8 mouse cellular contexts compared by ENCODE assay signal in genomic region chr3:84814762-84815381, GRCm38 (mm10). TPM values are rescaled to one million over a fixed set of nuclear protein-coding genes. Genes with fewer than 3 reads are reported as not detected.
DNase-seq lines count a peak whose midpoint lies in the region; ATAC-seq and TF ChIP-seq lines count a peak whose summit lies in the region.

Gene Fbxw7, plus strand, starts transcription at chr3:84815268.

- H3K27me3 ChIP-seq in embryonic facial prominence, embryonic 10.5 days (replicated peaks; ENCODE audit: low read depth, poor library complexity, severe bottlenecking), result no peaks in the 10 kb centered on the region
- H3K27me3 ChIP-seq in heart, embryonic 11.5 days (ENCODE audit: control insufficient read depth, insufficient read depth, low read length), result no peaks in the 10 kb centered on the region
- no peaks in the 10 kb centered on the region for H3K27me3 ChIP-seq in liver, postnatal 0 days (ENCODE audit: insufficient read depth, low read length)
- no peaks in the 10 kb centered on the region for H3K27me3 ChIP-seq in stomach, embryonic 15.5 days (replicated peaks)

- peak within 1 kb of the TSS; percentile 99 for H3K4me2 ChIP-seq in heart, embryonic 11.5 days
- H3K4me2 ChIP-seq in liver, postnatal 0 days (ENCODE audit: low read depth, low read length), result peak within 1 kb of the TSS; percentile 100
- peak within 1 kb of the TSS; percentile 86 for H3K4me2 ChIP-seq in stomach, embryonic 15.5 days

- peaks cover 5% of the 10 kb centered on the region for H3K36me3 ChIP-seq in embryonic facial prominence, embryonic 10.5 days (replicated peaks)
- no peaks in the 10 kb centered on the region for H3K36me3 ChIP-seq in heart, embryonic 11.5 days (ENCODE audit: control insufficient read depth, insufficient read depth, low read length)
- H3K36me3 ChIP-seq in liver, postnatal 0 days (replicated peaks; ENCODE audit: insufficient read depth, low read length), result no peaks in the 10 kb centered on the region
- no peaks in the 10 kb centered on the region for H3K36me3 ChIP-seq in stomach, embryonic 15.5 days

- peak within 1 kb of the TSS; percentile 90 for H3K27ac ChIP-seq in embryonic facial prominence, embryonic 10.5 days (replicated peaks)
- peak within 1 kb of the TSS; percentile 97 for H3K27ac ChIP-seq in heart, embryonic 11.5 days (ENCODE audit: low read depth, low read length)
- H3K27ac ChIP-seq in liver, postnatal 0 days (ENCODE audit: low read depth), result peak within 1 kb of the TSS; percentile 94
- H3K27ac ChIP-seq in stomach, embryonic 15.5 days, result peak within 1 kb of the TSS; percentile 99

- no peak for TF ChIP-seq EP300 in liver, postnatal 0 days (IDR thresholded peaks at IDR 0.05; ENCODE audit: low read depth)

- TF ChIP-seq CTCF in liver, postnatal 0 days (IDR thresholded peaks at IDR 0.05; ENCODE audit: low read depth), result no peak

- under 1% methylated on average over 76 of the region's 76 CpGs for WGBS in embryonic facial prominence, embryonic 10.5 days
- 1% methylated on average over 32 of the region's 76 CpGs for WGBS in heart, embryonic 11.5 days (ENCODE audit: insufficient replicate concordance)
- under 1% methylated on average over 62 of the region's 76 CpGs for WGBS in liver, postnatal 0 days (ENCODE audit: insufficient replicate concordance)
- WGBS in stomach, embryonic 15.5 days, result under 1% methylated on average over 71 of the region's 76 CpGs

- DNase-seq in embryo, embryonic 10.5 days (ENCODE audit: low spot score), result peak; percentile 13
- no peak for DNase-seq in embryo, embryonic 10 days (ENCODE audit: low spot score)
- no peak for DNase-seq in embryonic facial prominence, embryonic 10.5 days (ENCODE audit: low spot score)
- peak; percentile 50 for DNase-seq in kidney, postnatal 10 days
- DNase-seq in liver, postnatal 0 days, result no peak

- peak within 1 kb of the TSS; percentile 98 for H3K4me3 ChIP-seq in embryonic facial prominence, embryonic 10.5 days
- peak within 1 kb of the TSS; percentile 99 for H3K4me3 ChIP-seq in heart, embryonic 11.5 days (ENCODE audit: low read depth, low read length)
- peak within 1 kb of the TSS; percentile 88 for H3K4me3 ChIP-seq in liver, postnatal 0 days (ENCODE audit: low read depth, low read length)
- peak within 1 kb of the TSS; percentile 100 for H3K4me3 ChIP-seq in stomach, embryonic 15.5 days (replicated peaks)

- H3K4me1 ChIP-seq in embryonic facial prominence, embryonic 10.5 days, result peaks cover 28% of the 10 kb centered on the region
- peaks cover 15% of the 10 kb centered on the region; the same call in 1 of the 2 replicates for H3K4me1 ChIP-seq in heart, embryonic 11.5 days (ENCODE audit: control insufficient read depth, insufficient read depth, low read length)
- H3K4me1 ChIP-seq in liver, postnatal 0 days (ENCODE audit: insufficient read depth), result peaks cover 17% of the 10 kb centered on the region
- peaks cover 11% of the 10 kb centered on the region for H3K4me1 ChIP-seq in stomach, embryonic 15.5 days

- ATAC-seq in CD4-positive, CD25-positive, alpha-beta regulatory T cell, adult 4 months, result peak; percentile 2
- ATAC-seq in heart, embryonic 11.5 days (replicated peaks; ENCODE audit: insufficient number of reproducible peaks, low FRiP score, low TSS enrichment), result peak; percentile 35
- peak; percentile 40 for ATAC-seq in liver, postnatal 0 days
- peak; percentile 3 for ATAC-seq in stomach, embryonic 15.5 days (ENCODE audit: insufficient read depth, low FRiP score, low read depth)

- no peaks in the 10 kb centered on the region for H3K9me3 ChIP-seq in embryonic facial prominence, embryonic 10.5 days
- no peaks in the 10 kb centered on the region for H3K9me3 ChIP-seq in heart, embryonic 11.5 days (replicated peaks; ENCODE audit: control insufficient read depth, low read length)
- H3K9me3 ChIP-seq in liver, postnatal 0 days (ENCODE audit: low read length), result no peaks in the 10 kb centered on the region
- no peaks in the 10 kb centered on the region for H3K9me3 ChIP-seq in stomach, embryonic 15.5 days

- H3K9ac ChIP-seq in heart, embryonic 11.5 days (ENCODE audit: low read depth, low read length), result peak within 1 kb of the TSS; percentile 89
- peak within 1 kb of the TSS; percentile 87 for H3K9ac ChIP-seq in liver, postnatal 0 days (replicated peaks)
- H3K9ac ChIP-seq in stomach, embryonic 15.5 days, result peak within 1 kb of the TSS; percentile 82

RNA-seq across cellular contexts. Expression of gene Fbxw7, which starts in this region (rescaled TPM):
- 10 to 100 TPM; 19.6 to 28.7 TPM for polyA plus RNA-seq in CD4-positive, CD25-positive, alpha-beta regulatory T cell, adult 4 months (2017; shearing (Covaris generic))
- polyA plus RNA-seq in embryonic facial prominence, embryonic 10.5 days (2016; fragmentation: Nextera tagmentation; extraction: Ambion mirVana), result 8.5 and 9.1 TPM in 2 replicates
- 7.5 and 8.4 TPM in 2 replicates for polyA plus RNA-seq in heart, embryonic 11.5 days (2014; fragmentation: Nextera tagmentation; extraction: Ambion mirVana)
- 2.4 and 2.8 TPM in 2 replicates for polyA plus RNA-seq in liver, postnatal 0 days (2015; fragmentation: Nextera tagmentation; extraction: Ambion mirVana)
- 12.6 and 14.1 TPM in 2 replicates for polyA plus RNA-seq in stomach, embryonic 15.5 days (2015; fragmentation: Nextera tagmentation; extraction: Ambion mirVana)

Comparison
In these comparisons a context has a peak if more than half of its experiments do, and no peak if none do; other contexts are left out.
1. DNase-seq: peak in embryo, embryonic 10.5 days (single experiment) and kidney, postnatal 10 days (single experiment); none in embryo, embryonic 10 days (single experiment), embryonic facial prominence, embryonic 10.5 days (single experiment) and liver, postnatal 0 days (single experiment).
2. Peak in every context shown above with its lines, with median percentiles within 50 percentile points of each other: ATAC-seq, H3K27ac ChIP-seq, H3K4me3 ChIP-seq, H3K4me2 ChIP-seq and H3K9ac ChIP-seq.